Mouse (Mus musculus) heart, embryonic 14.5 days (tissue): Measurements from ENCODE around the gene Orc3. TPM values are rescaled to one million over a fixed set of nuclear protein-coding genes. Genes with fewer than 3 reads are reported as not detected.

Experiments
- ATAC-seq: fragments of 200-750 bp; cut with Nextera tagmentation; 2 replicates; pipeline ENCODE4 v1.8.0; 2017; ENCODE audit warnings: low read depth, moderate TSS enrichment; ENCODE audit not compliant: insufficient number of reproducible peaks, insufficient read depth, low FRiP score
- H3K27ac ChIP-seq, 2 experiments: fragments of 200-500 bp in 1 of 2; fragments of 300-500 bp in 1 of 2; sonication (generic) in 1 of 2; replicated peaks in 1 of 2; 2 replicates each; pipeline ENCODE4 v1.5.1; 2012 to 2014; ENCODE audit warnings: low read depth in 2 of 2, low read length in 2 of 2, control low read depth in 1 of 2, mild to moderate bottlenecking in 1 of 2, mixed read lengths in 1 of 2; ENCODE audit not compliant: control insufficient read depth in 1 of 2, insufficient read depth in 1 of 2
- H3K27me3 ChIP-seq: fragments of 300-500 bp; sonication (generic); 2 replicates; pipeline ENCODE4 v1.6.1; 2014; ENCODE audit warnings: mild to moderate bottlenecking, low read length, control low read depth; ENCODE audit not compliant: control insufficient read depth, insufficient read depth
- H3K36me3 ChIP-seq: fragments of 300-500 bp; sonication (generic); 2 replicates; pipeline ENCODE4 v1.6.1; 2014; ENCODE audit warnings: mild to moderate bottlenecking, control low read depth, low read length, mixed read lengths; ENCODE audit not compliant: control insufficient read depth, insufficient read depth
- H3K4me1 ChIP-seq, 2 experiments: fragments of 200-500 bp in 1 of 2; fragments of 300-500 bp in 1 of 2; sonication (generic) in 1 of 2; 2 replicates each; pipeline ENCODE4 v1.6.1; 2012 to 2014; ENCODE audit warnings: low read length in 2 of 2, control low read depth in 1 of 2, mixed read lengths in 1 of 2; ENCODE audit not compliant: control insufficient read depth in 2 of 2, insufficient read depth in 2 of 2
- H3K4me2 ChIP-seq: fragments of 300-500 bp; sonication (generic); 2 replicates; pipeline ENCODE4 v1.6.1; 2014; ENCODE audit warnings: mild to moderate bottlenecking, low read length
- H3K4me3 ChIP-seq, 2 experiments: fragments of 200-500 bp in 1 of 2; fragments of 300-500 bp in 1 of 2; sonication (generic) in 1 of 2; 2 replicates each; pipeline ENCODE4 v1.5.1; 2012 to 2014; ENCODE audit warnings: low read length in 2 of 2, mild to moderate bottlenecking in 2 of 2, control low read depth in 1 of 2, low read depth in 1 of 2, moderate library complexity in 1 of 2; ENCODE audit not compliant: control insufficient read depth in 1 of 2, insufficient read depth in 1 of 2
- H3K9ac ChIP-seq: fragments of 300-500 bp; sonication (generic); 2 replicates; pipeline ENCODE4 v1.6.1; 2014; ENCODE audit warnings: mild to moderate bottlenecking, low read length
- H3K9me3 ChIP-seq: fragments of 300-500 bp; sonication (generic); 2 replicates; pipeline ENCODE4 v1.6.1; 2016; ENCODE audit warnings: low read length, control low read depth; ENCODE audit not compliant: control insufficient read depth
- WGBS: fragments of 180-500 bp; shearing (Covaris S2); extraction: QIAGEN DNeasy Blood & Tissue Kit; methylation state at CpG from one replicate; pipeline ENCODE4 v1.1.7; 2014; 5-methylcytosine and 5-hydroxymethylcytosine counted together
- polyA plus RNA-seq: library from polyadenylated mRNA; unstranded; fragments of >200 nt; fragmentation: Nextera tagmentation; extraction: Ambion mirVana; gene quantifications from 2 replicates; pipeline ENCODE4 v1.2.1, GENCODE M21; 2014

The Orc3 gene
- polyA plus RNA-seq, 1 experiment from 2014 or later, result 70.6 TPM

DNA sequence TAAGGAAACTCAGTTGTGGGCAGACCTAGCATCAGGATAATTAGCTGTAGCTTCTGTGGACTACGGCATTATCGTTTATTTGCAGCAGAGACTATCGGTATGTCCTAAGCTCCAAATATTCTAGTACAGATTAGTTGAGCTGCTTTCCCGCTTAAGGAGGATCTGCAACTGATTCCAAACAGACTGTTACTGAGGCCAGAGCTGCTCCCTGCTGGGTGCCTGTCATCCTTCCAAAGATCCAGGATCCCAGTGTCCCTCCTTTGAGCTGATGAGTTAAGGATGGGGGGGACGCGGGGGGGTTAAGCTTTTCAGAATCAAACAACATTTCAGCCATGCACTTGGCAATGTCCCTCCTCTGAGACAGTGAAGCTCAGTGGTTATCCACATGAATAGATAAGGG, 84.8 kb downstream of the Orc3 start:
- no peak overlapping the region for H3K4me3 ChIP-seq
- ATAC-seq, result no peak
- no peak overlapping the region for H3K4me2 ChIP-seq
- no peaks in the 10 kb centered on the region for H3K4me1 ChIP-seq
- no peaks in the 10 kb centered on the region for H3K27me3 ChIP-seq
- H3K9me3 ChIP-seq, result 0 out of 2 replicates have a peak, but pooled peaks cover 2% of the 10 kb centered on the region
- no peaks in the 10 kb centered on the region for H3K36me3 ChIP-seq
- no peak overlapping the region for H3K27ac ChIP-seq
- H3K9ac ChIP-seq, result no peak overlapping the region
- 84% methylated on average over 6 of the region's 6 CpGs for WGBS

DNA sequence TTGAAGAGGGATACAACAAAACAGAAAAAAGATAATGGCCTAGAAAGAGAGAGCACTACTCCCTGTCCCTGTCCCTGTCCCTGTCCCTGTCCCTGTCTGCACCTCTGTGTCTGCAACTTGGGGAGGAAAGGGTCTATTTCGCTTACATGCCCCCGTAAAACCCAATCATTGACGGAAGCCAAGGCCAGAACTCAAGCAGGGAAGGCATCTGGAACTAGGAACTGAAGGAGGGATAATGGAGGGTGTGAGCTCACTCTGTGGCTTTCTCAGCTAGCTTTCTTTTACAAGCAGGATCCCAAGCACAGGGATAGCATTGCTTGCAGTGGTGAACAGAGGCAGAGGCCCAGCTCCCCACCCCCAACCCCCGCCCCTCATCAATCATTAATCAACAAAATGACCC, 85.4 kb downstream of the Orc3 start:
- Histone ChIP-seq H3K9me3 (no peaks in the 10 kb centered on the region), H3K36me3 (no peaks in the 10 kb centered on the region), H3K4me1 (no peaks in the 10 kb centered on the region), H3K4me3 (no peak overlapping the region), H3K27me3 (no peaks in the 10 kb centered on the region), H3K4me2 (no peak overlapping the region), H3K9ac (no peak overlapping the region), H3K27ac (no peak overlapping the region)
- no peak for ATAC-seq
- WGBS, result 73% methylated on average over 4 of the region's 4 CpGs

DNA sequence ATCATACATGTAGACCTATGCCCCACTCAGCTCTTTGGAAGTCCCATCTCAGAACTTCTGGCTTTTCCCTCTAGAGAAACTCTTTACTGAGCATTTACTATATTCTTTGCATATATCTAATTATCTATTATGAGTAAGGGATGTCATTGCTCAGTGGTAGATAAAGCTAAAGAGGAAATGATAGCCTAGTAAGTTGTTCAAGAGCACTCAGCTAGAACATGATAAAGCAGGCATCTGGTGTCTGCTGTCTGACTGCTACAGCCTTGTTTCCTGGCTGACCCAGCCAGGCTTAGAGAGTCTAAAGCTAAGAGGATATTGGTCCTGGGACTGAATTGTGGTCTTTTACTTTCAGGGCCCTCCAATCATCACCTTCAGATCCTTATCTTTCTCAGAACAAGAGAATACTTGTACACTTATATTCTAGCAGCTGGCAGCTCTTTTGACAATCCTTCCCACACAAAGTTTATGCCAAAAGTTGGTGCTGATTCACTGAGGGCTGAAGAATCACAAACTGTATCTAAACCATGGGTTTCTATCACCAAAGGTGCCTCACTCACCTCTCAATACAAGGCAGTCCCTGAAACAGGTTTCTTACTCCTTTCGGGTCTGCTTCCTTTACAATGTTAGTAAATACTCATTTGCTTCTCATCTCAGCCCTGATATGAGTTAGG, 86.2 kb downstream of the Orc3 start:
- H3K4me2 ChIP-seq, result no peak overlapping the region
- WGBS, result 92% methylated on average over 1 of the region's 1 CpGs
- no peak for ATAC-seq
- no peak overlapping the region for H3K4me3 ChIP-seq
- no peaks in the 10 kb centered on the region for H3K36me3 ChIP-seq
- no peak overlapping the region for H3K9ac ChIP-seq
- no peak overlapping the region for H3K27ac ChIP-seq
- H3K4me1 ChIP-seq, result no peaks in the 10 kb centered on the region
- H3K27me3 ChIP-seq, result no peaks in the 10 kb centered on the region
- H3K9me3 ChIP-seq, result no peaks in the 10 kb centered on the region

DNA sequence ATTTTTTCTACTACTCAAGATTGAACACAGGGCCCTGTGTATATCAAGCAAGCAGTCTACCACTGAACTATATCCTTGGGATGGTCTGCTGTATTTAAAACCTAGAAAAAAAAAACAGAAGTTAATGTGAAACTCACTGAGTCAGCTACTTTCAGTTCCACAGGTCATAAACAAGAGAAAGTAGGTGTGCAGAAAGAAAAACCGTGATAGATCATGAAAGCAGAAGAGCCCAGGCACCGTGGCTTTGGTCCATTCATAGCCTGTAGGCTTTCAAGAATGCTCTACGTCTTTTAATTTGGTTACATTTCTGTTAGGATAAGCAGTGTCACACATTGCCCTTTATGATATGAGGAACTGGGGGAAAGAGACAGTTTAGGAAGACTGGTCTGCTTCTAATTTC, 88.0 kb downstream of the Orc3 start:
- WGBS, result 80% methylated on average over 3 of the region's 3 CpGs

DNA sequence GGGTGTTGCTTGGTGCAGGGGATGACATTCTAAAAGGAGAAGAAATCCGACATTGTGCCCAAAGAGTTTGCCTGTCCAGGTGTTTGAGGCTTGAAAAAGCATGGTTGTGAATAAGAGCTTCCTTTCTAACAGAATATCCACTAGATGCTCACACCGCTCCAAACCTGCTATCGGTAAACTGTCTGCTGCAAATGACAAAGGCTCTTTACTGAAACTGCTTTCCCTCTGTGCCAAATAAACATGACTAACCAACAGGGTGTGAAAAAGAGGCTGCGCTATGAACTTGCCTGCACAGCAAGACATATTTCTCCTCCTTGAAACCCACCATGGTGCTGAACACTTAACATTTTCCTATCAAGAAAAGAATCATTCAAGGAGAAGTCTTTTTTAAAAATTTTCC, 91.2 kb downstream of the Orc3 start:
- H3K27ac ChIP-seq, result no peak overlapping the region
- H3K9ac ChIP-seq, result no peak overlapping the region
- H3K4me3 ChIP-seq, result no peak overlapping the region
- H3K4me1 ChIP-seq, result no peaks in the 10 kb centered on the region
- no peaks in the 10 kb centered on the region for H3K27me3 ChIP-seq
- no peaks in the 10 kb centered on the region for H3K9me3 ChIP-seq
- H3K36me3 ChIP-seq, result no peaks in the 10 kb centered on the region
- no peak for ATAC-seq
- 87% methylated on average over 4 of the region's 4 CpGs for WGBS
- H3K4me2 ChIP-seq, result no peak overlapping the region

More for the DNA sequence above, 88.0 kb downstream of the Orc3 start:
- Histone ChIP-seq H3K4me3 (no peak overlapping the region), H3K9me3 (no peaks in the 10 kb centered on the region), H3K36me3 (no peaks in the 10 kb centered on the region), H3K4me1 (no peaks in the 10 kb centered on the region), H3K27me3 (no peaks in the 10 kb centered on the region), H3K9ac (no peak overlapping the region), H3K27ac (no peak overlapping the region), H3K4me2 (no peak overlapping the region)
- no peak for ATAC-seq

DNA sequence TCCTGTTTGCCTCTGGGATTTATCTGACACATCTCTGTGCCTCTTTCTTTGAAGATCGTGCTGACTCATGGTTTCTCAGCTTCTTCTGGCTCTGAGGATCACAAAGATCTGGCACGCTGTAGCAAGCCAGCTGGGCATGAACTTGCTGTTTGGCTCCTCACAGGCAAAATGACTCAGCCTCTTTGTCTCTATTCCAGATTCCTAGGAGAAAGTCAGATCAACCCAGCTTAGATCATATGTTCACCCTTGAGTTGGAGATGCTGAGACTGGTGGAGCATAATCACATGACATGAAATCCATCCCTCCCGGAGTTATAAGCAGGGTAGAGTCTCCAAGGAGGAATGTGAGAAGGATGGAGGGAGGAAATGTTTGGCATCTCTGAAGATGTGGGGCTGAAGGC, 91.9 kb downstream of the Orc3 start:
- H3K9me3 ChIP-seq, result no peaks in the 10 kb centered on the region
- H3K4me3 ChIP-seq, result no peak overlapping the region
- H3K9ac ChIP-seq, result no peak overlapping the region
- WGBS, result 66% methylated on average over 3 of the region's 3 CpGs
- H3K36me3 ChIP-seq, result no peaks in the 10 kb centered on the region
- no peak overlapping the region for H3K27ac ChIP-seq
- H3K4me1 ChIP-seq, result no peaks in the 10 kb centered on the region
- no peaks in the 10 kb centered on the region for H3K27me3 ChIP-seq
- ATAC-seq, result no peak
- no peak overlapping the region for H3K4me2 ChIP-seq

Other genes with a start within 250 kb of the Orc3 start
- 44.6 and 45.1 TPM in 2 replicates for gene Akirin2, start 64.0 kb downstream of the Orc3 start, polyA plus RNA-seq
- gene Rars2, start within 50 bp of the Orc3 start, polyA plus RNA-seq, result 47.3 and 48.0 TPM in 2 replicates
- 47.9 and 55.7 TPM in 2 replicates for gene Slc35a1, start 72.5 kb upstream of the Orc3 start, polyA plus RNA-seq
- gene Cfap206, start 115.3 kb upstream of the Orc3 start, polyA plus RNA-seq, result 0.38 TPM in 1 of 2 replicates, not detected in the other
- not detected in 2 replicates for gene Gm136, start 141.3 kb upstream of the Orc3 start, polyA plus RNA-seq
- gene Smim8, start 163.5 kb upstream of the Orc3 start, polyA plus RNA-seq, result 68.0 and 84.5 TPM in 2 replicates